Mouse (Mus musculus) lung, postnatal 0 days (tissue): Measurements from ENCODE around the gene 4930451I11Rik.

Experiments
- CTCF ChIP-seq: IDR thresholded peaks from 2 replicates; pipeline ENCODE4 v1.5.1; 2016; ENCODE audit warnings: antibody characterized with exemption, mild to moderate bottlenecking
- EP300 ChIP-seq: IDR thresholded peaks from 2 replicates; pipeline ENCODE4 v1.6.1; 2016; ENCODE audit warnings: antibody characterized with exemption, mild to moderate bottlenecking, control low read depth

DNA sequence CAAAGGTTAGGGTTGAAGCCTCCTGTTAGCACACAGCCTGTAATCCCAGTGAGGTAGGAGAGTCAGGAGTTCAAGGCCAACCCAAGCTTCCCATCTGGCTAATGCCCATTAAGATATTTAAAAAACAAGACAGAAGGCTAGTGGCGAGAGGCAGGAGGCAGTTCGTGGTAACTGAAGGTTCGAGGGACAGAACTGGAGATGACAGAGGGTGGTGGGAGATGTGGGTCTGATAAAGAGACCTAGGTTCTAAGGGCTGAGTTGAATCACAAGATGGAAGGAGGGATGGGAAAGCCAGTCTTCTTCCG, 15.6 kb upstream of the 4930451I11Rik start, which contains the start of gene Doc2a:
- no peak for TF ChIP-seq EP300
- TF ChIP-seq CTCF = no peak
